Mouse (Mus musculus): Measurements from ENCODE around the gene Mast4. TPM values are rescaled to one million over a fixed set of nuclear protein-coding genes. Genes with fewer than 3 reads are reported as not detected.

Mast4 gene
- polyA plus RNA-seq, 1 experiment from 2014 or later, result 31.0 TPM

GRCm38 (mm10) chr13:102865494-102865893 lies 468.8 kb downstream of the Mast4 start:
- peak overlapping the region; percentile 80 for H3K27ac ChIP-seq (ENCODE audit: low read depth, low read length)
- ATAC-seq (ENCODE audit: low FRiP score, low TSS enrichment), result no peak; the same call in 1 of the 2 replicates
- WGBS, result 39% methylated on average over 3 of the region's 3 CpGs

GRCm38 (mm10) chr13:102864840-102865239 lies 469.5 kb downstream of the Mast4 start:
- peaks cover 9% of the 10 kb centered on the region; the same call in 1 of the 2 replicates for H3K9me3 ChIP-seq (ENCODE audit: control insufficient read depth, low read length)
- no peak overlapping the region for H3K4me3 ChIP-seq (ENCODE audit: low read length)
- H3K9ac ChIP-seq (ENCODE audit: low read depth, low read length), result no peak overlapping the region
- H3K4me1 ChIP-seq (ENCODE audit: control insufficient read depth, insufficient read depth, low read length), result peaks cover 11% of the 10 kb centered on the region
- WGBS, result 30% methylated on average over 1 of the region's 1 CpGs
- ATAC-seq (ENCODE audit: low FRiP score, low TSS enrichment), result peak; percentile 85
- no peaks in the 10 kb centered on the region for H3K36me3 ChIP-seq (ENCODE audit: control insufficient read depth, insufficient read depth, low read length)
- H3K27me3 ChIP-seq (ENCODE audit: control insufficient read depth, insufficient read depth, low read length), result no peaks in the 10 kb centered on the region
- H3K4me2 ChIP-seq (replicated peaks; ENCODE audit: low read depth, low read length), result no peak overlapping the region
- peak overlapping the region; percentile 12; the same call in 1 of the 2 replicates for H3K27ac ChIP-seq (ENCODE audit: low read depth, low read length)

More at GRCm38 (mm10) chr13:102865494-102865893, 468.8 kb downstream of the Mast4 start:
- Histone ChIP-seq H3K4me1 (ENCODE audit: control insufficient read depth, insufficient read depth, low read length) (peaks cover 11% of the 10 kb centered on the region), H3K9ac (ENCODE audit: low read depth, low read length) (no peak overlapping the region), H3K4me2 (replicated peaks; ENCODE audit: low read depth, low read length) (no peak overlapping the region), H3K27me3 (ENCODE audit: control insufficient read depth, insufficient read depth, low read length) (no peaks in the 10 kb centered on the region), H3K9me3 (ENCODE audit: control insufficient read depth, low read length) (peaks cover 9% of the 10 kb centered on the region; the same call in 1 of the 2 replicates), H3K36me3 (ENCODE audit: control insufficient read depth, insufficient read depth, low read length) (no peaks in the 10 kb centered on the region), H3K4me3 (ENCODE audit: low read length) (no peak overlapping the region)

- H3K9ac ChIP-seq (ENCODE audit: low read depth, low read length), result no peak overlapping the region
- H3K4me2 ChIP-seq (replicated peaks; ENCODE audit: low read depth, low read length), result no peak overlapping the region
- H3K27me3 ChIP-seq (ENCODE audit: control insufficient read depth, insufficient read depth, low read length), result no peaks in the 10 kb centered on the region
- ATAC-seq (ENCODE audit: low FRiP score, low TSS enrichment), result peak; percentile 10; the same call in 1 of the 2 replicates
- 66% methylated on average over 2 of the region's 2 CpGs for WGBS
- H3K27ac ChIP-seq (ENCODE audit: low read depth, low read length), result no peak overlapping the region
- no peaks in the 10 kb centered on the region for H3K36me3 ChIP-seq (ENCODE audit: control insufficient read depth, insufficient read depth, low read length)
- peaks cover 9% of the 10 kb centered on the region; the same call in 1 of the 2 replicates for H3K9me3 ChIP-seq (ENCODE audit: control insufficient read depth, low read length)
- no peak overlapping the region for H3K4me3 ChIP-seq (ENCODE audit: low read length)
- peaks cover 11% of the 10 kb centered on the region for H3K4me1 ChIP-seq (ENCODE audit: control insufficient read depth, insufficient read depth, low read length)
Observed at GRCm38 (mm10) chr13:102864079-102864478, 470.2 kb downstream of the Mast4 start.

- ATAC-seq (ENCODE audit: low FRiP score, low TSS enrichment), result no peak
- H3K27ac ChIP-seq (ENCODE audit: low read depth, low read length), result no peak overlapping the region
- no peaks in the 10 kb centered on the region for H3K27me3 ChIP-seq (ENCODE audit: control insufficient read depth, insufficient read depth, low read length)
- H3K4me3 ChIP-seq (ENCODE audit: low read length), result no peak overlapping the region
- no peak overlapping the region for H3K9ac ChIP-seq (ENCODE audit: low read depth, low read length)
- H3K9me3 ChIP-seq (ENCODE audit: control insufficient read depth, low read length), result peaks cover under 1% of the 10 kb centered on the region; the same call in 1 of the 2 replicates
- peaks cover 11% of the 10 kb centered on the region for H3K4me1 ChIP-seq (ENCODE audit: control insufficient read depth, insufficient read depth, low read length)
- no peaks in the 10 kb centered on the region for H3K36me3 ChIP-seq (ENCODE audit: control insufficient read depth, insufficient read depth, low read length)
- 32% methylated on average over 2 of the region's 2 CpGs for WGBS
- no peak overlapping the region for H3K4me2 ChIP-seq (replicated peaks; ENCODE audit: low read depth, low read length)
Observed at GRCm38 (mm10) chr13:102862981-102863380, 471.3 kb downstream of the Mast4 start.

GRCm38 (mm10) chr13:102862397-102862796 lies 471.9 kb downstream of the Mast4 start:
- H3K4me1 ChIP-seq (ENCODE audit: control insufficient read depth, insufficient read depth, low read length), result peaks cover 11% of the 10 kb centered on the region
- H3K4me3 ChIP-seq (ENCODE audit: low read length), result no peak overlapping the region
- H3K36me3 ChIP-seq (ENCODE audit: control insufficient read depth, insufficient read depth, low read length), result no peaks in the 10 kb centered on the region
- no peak overlapping the region for H3K27ac ChIP-seq (ENCODE audit: low read depth, low read length)
- H3K27me3 ChIP-seq (ENCODE audit: control insufficient read depth, insufficient read depth, low read length), result no peaks in the 10 kb centered on the region
- no peak for ATAC-seq (ENCODE audit: low FRiP score, low TSS enrichment)
- no peak overlapping the region for H3K9ac ChIP-seq (ENCODE audit: low read depth, low read length)
- 42% methylated on average over 2 of the region's 2 CpGs for WGBS
- H3K9me3 ChIP-seq (ENCODE audit: control insufficient read depth, low read length), result no peaks in the 10 kb centered on the region
- no peak overlapping the region for H3K4me2 ChIP-seq (replicated peaks; ENCODE audit: low read depth, low read length)

GRCm38 (mm10) chr13:102860733-102861132 lies 473.6 kb downstream of the Mast4 start:
- H3K36me3 ChIP-seq (ENCODE audit: control insufficient read depth, insufficient read depth, low read length), result no peaks in the 10 kb centered on the region
- H3K27ac ChIP-seq (ENCODE audit: low read depth, low read length), result no peak overlapping the region
- H3K9me3 ChIP-seq (ENCODE audit: control insufficient read depth, low read length), result no peaks in the 10 kb centered on the region
- H3K9ac ChIP-seq (ENCODE audit: low read depth, low read length), result no peak overlapping the region
- H3K4me1 ChIP-seq (ENCODE audit: control insufficient read depth, insufficient read depth, low read length), result peaks cover 4% of the 10 kb centered on the region
- H3K4me3 ChIP-seq (ENCODE audit: low read length), result no peak overlapping the region
- no peak for ATAC-seq (ENCODE audit: low FRiP score, low TSS enrichment)
- no peaks in the 10 kb centered on the region for H3K27me3 ChIP-seq (ENCODE audit: control insufficient read depth, insufficient read depth, low read length)
- WGBS, result 85% methylated on average over 7 of the region's 7 CpGs
- H3K4me2 ChIP-seq (replicated peaks; ENCODE audit: low read depth, low read length), result no peak overlapping the region

GRCm38 (mm10) chr13:102860135-102860534 lies 474.2 kb downstream of the Mast4 start:
- WGBS, result 59% methylated on average over 3 of the region's 3 CpGs
- H3K27me3 ChIP-seq (ENCODE audit: control insufficient read depth, insufficient read depth, low read length), result no peaks in the 10 kb centered on the region
- H3K9ac ChIP-seq (ENCODE audit: low read depth, low read length), result no peak overlapping the region

GRCm38 (mm10) chr13:102857539-102857838 lies 476.8 kb downstream of the Mast4 start:
- no peaks in the 10 kb centered on the region for H3K27me3 ChIP-seq (ENCODE audit: control insufficient read depth, insufficient read depth, low read length)
- no peak overlapping the region for H3K4me2 ChIP-seq (replicated peaks; ENCODE audit: low read depth, low read length)
- H3K4me3 ChIP-seq (ENCODE audit: low read length), result no peak overlapping the region
- WGBS, result 71% methylated on average over 3 of the region's 3 CpGs
- no peaks in the 10 kb centered on the region for H3K9me3 ChIP-seq (ENCODE audit: control insufficient read depth, low read length)
- peaks cover 2% of the 10 kb centered on the region; the same call in 1 of the 2 replicates for H3K36me3 ChIP-seq (ENCODE audit: control insufficient read depth, insufficient read depth, low read length)
- H3K27ac ChIP-seq (ENCODE audit: low read depth, low read length), result no peak overlapping the region
- no peak overlapping the region for H3K9ac ChIP-seq (ENCODE audit: low read depth, low read length)
- no peak for ATAC-seq (ENCODE audit: low FRiP score, low TSS enrichment)
- no peaks in the 10 kb centered on the region; the same call in 1 of the 2 replicates for H3K4me1 ChIP-seq (ENCODE audit: control insufficient read depth, insufficient read depth, low read length)

More at GRCm38 (mm10) chr13:102860135-102860534, 474.2 kb downstream of the Mast4 start:
- no peak overlapping the region for H3K4me2 ChIP-seq (replicated peaks; ENCODE audit: low read depth, low read length)
- no peak overlapping the region for H3K4me3 ChIP-seq (ENCODE audit: low read length)
- no peaks in the 10 kb centered on the region for H3K9me3 ChIP-seq (ENCODE audit: control insufficient read depth, low read length)
- H3K27ac ChIP-seq (ENCODE audit: low read depth, low read length), result 0 out of 2 replicates have a peak overlapping the region, but pooled peaks have one; percentile 12
- no peaks in the 10 kb centered on the region; the same call in 1 of the 2 replicates for H3K4me1 ChIP-seq (ENCODE audit: control insufficient read depth, insufficient read depth, low read length)
- H3K36me3 ChIP-seq (ENCODE audit: control insufficient read depth, insufficient read depth, low read length), result no peaks in the 10 kb centered on the region
- ATAC-seq (ENCODE audit: low FRiP score, low TSS enrichment), result no peak

- Histone ChIP-seq H3K9ac (ENCODE audit: low read depth, low read length) (no peak overlapping the region), H3K27me3 (ENCODE audit: control insufficient read depth, insufficient read depth, low read length) (no peaks in the 10 kb centered on the region), H3K4me2 (replicated peaks; ENCODE audit: low read depth, low read length) (no peak overlapping the region), H3K4me1 (ENCODE audit: control insufficient read depth, insufficient read depth, low read length) (no peaks in the 10 kb centered on the region; the same call in 1 of the 2 replicates), H3K4me3 (ENCODE audit: low read length) (no peak overlapping the region), H3K9me3 (ENCODE audit: control insufficient read depth, low read length) (no peaks in the 10 kb centered on the region), H3K36me3 (ENCODE audit: control insufficient read depth, insufficient read depth, low read length) (peaks cover 2% of the 10 kb centered on the region; the same call in 1 of the 2 replicates), H3K27ac (ENCODE audit: low read depth, low read length) (no peak overlapping the region)
- ATAC-seq (ENCODE audit: low FRiP score, low TSS enrichment), result no peak
- 69% methylated on average over 5 of the region's 5 CpGs for WGBS
Observed at GRCm38 (mm10) chr13:102856821-102857538, 477.3 kb downstream of the Mast4 start.
